Mouse (Mus musculus) adrenal gland, adult 10 weeks (tissue): ENCODE data around the gene Lipo1. TPM values are rescaled to one million over a fixed set of nuclear protein-coding genes. Genes with fewer than 3 reads are reported as not detected.

Source experiments
- polyA plus RNA-seq: library from polyadenylated mRNA; stranded (reverse); fragments of 350-450 nt; fragmentation: Illumina TruSeq; extraction: RNeasy Lipid Tissue Mini Kit (QIAGEN cat#74804); gene quantifications from one replicate; pipeline ENCODE4 v1.2.3, GENCODE M21; 2014; ENCODE audit warnings: low read depth, low replicate concordance

Gene Lipo1
- not detected for polyA plus RNA-seq

DNA sequence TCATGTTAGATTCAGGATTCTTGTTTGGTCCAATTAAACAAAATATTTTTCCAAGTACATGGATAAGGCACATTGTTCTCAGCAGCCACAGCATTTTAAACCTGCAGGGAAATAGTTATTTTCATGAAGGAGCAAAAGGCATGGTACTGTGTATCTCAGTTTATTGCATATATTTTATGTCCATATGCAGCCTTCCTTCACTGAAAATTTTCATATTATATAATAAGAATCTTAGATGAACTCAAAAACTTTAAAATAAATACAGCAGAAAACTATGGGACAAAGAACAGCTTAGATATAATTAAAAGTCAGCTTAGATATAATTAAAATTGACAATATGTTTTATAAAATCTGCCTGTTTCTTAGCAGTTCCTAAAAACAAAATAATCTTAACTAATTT lies at the start of gene Lipo1:
Gene Lipo1, minus strand, starts transcription at position 101 of the 400 bp plus-strand sequence.

DNA sequence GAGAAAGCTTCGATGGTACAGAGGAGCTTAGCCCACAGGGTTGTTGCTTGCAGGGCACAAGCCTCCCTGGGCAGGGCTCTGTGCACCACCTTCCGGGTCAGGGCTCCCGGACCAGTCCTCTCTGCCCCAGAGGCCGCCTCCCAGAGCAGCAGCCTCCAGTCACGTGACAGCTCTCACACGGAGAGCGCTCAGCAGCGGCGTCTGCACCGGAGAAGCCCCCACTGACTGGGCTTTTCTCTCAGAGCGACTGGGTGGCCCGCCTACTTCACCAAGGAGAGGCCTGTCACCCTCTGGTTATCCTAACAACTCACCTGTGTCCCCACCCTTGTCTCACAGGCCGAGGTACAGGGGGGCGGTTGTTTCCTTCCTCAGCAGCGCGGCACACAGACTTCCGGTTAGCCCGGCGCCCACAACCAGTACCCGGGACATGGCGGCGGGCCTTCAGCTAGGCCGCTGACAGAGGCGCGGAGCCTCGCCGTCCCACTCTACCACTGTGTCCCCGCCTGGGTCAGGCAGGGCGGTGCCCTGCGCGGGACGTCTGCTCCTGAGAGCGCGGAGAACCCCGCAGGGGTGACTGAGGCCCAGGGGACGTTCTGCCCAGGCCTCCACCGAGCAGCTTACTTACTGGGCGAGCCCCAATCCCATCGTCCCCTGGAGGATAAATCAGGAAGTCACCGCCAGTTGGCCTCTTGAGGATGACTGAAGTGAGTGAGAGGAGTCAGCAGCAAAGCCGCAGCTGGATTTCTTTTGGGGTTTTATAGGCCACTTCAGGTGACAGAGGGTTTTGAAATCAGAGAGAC lies 25.8 kb downstream of the Lipo1 start, which contains the start of gene Lipo3:
Gene Lipo3, minus strand, starts transcription at position 665 of the 800 bp plus-strand sequence.

DNA sequence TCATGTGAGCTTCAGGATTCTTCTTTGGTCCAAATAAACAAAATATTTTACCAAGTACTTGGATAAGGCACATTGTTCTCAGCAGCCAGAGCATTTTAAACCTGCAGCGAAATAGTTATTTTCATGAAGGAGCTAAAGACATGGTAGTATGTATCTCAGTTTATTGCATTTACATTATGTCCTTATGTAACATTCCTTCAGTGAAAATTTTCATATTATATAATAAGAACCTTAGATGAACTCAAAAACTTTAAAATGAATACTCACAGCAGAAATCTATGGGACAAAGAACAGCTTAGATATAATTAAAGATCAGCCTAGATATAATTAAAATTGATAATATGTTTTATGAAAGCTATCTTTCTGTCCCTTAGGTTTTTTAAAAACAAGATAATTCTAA lies 36.0 kb downstream of the Lipo1 start, which contains the start of gene Lipo2:
Gene Lipo2, minus strand, starts transcription at position 101 of the 400 bp plus-strand sequence.

Other genes starting within 250 kb of the Lipo1 start
- not detected for gene Gm8978, start 162.2 kb downstream of the Lipo1 start, polyA plus RNA-seq
- not detected for gene Lipo2, start 36.1 kb downstream of the Lipo1 start, polyA plus RNA-seq
- 81.1 TPM for gene Lipo3, start 25.5 kb downstream of the Lipo1 start, polyA plus RNA-seq
- not detected for gene Lipf, start 173.7 kb upstream of the Lipo1 start, polyA plus RNA-seq
- gene Lipk, start 220.8 kb upstream of the Lipo1 start, polyA plus RNA-seq: not detected